Mouse (Mus musculus): Measurements from ENCODE around the gene Tgoln1.

Gene Tgoln1

DNA sequence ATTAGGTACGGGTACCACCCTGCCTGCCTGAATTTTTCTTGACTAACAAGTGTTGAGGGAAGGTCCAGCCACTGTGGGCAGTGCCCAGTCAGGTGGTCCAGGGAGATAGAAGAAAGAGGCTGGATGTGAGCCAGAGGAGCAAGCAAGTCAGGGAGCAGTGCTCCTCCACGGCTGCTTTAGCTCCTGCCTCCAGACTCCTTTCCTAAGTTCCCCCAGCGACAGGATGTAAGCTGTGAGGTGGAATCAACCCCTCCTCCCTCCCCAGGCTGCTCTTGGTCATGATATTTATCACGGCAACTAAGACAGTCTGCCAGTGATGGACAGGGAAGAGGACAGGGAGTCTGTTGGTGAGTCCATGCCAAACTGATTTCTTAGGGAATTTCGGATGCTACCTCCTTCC is 22.9 kb downstream of the Tgoln1 start:
- DNase-seq (ENCODE audit: low spot score in 2 of 2), result no peak

DNA sequence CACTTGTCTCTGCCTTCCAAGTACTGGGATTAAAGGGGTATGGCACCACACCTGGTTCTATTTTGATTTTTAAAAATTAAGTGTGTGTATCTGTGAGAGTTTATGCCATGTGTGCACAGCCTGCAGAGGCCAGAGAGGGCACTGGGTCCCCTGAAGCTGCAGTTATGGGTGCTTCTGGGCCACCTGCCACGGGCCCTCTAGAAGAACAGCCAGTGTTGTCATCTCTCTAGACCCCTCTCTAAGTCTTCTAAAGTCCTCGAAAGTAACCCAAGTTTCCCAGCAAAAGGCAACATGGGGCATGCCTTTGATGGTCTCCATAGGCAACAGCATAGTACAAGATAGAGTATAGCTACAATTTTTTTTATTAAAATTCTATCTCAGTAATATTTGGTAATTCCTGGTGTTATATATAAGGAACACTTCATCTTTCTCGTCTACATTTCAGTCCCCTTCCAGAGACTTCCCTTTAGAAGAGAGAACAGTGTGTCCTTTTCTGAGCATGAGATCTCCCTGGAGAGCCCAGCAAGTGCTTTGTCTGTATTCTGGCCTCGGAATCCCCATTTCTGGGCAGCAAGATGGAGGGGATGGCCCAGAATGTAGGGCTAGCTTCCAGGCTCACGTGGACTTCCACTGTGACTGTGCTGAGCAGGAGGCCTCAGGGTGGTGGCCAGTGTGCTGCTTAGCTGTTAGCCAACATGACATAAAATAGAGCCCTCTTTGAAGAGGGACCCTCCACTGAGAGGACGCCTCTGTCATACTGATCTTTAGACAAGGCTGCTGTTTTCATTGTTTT is 23.6 kb downstream of the Tgoln1 start:
- DNase-seq (ENCODE audit: low spot score in 2 of 2), result no peak

DNA sequence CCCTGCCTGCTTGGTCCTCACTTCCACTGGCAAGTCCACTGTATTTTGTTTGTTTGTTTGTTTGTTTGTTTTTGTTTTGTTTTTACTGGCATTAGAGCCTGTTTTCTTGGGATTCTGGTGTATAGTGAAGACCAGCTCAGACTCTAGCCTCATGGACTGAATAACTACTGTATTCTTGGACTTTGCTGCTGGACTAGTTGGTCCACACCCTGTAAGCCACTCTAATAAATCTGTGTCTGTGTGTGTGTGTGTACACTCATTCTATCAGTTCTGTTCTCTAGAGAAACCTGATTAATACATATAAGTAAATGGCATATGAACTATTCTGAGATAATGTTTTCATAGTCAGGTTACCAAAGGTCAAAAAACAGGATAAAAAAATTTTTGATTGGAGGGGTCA is 26.7 kb downstream of the Tgoln1 start:
- no peak for DNase-seq (ENCODE audit: low spot score in 2 of 2)

DNA sequence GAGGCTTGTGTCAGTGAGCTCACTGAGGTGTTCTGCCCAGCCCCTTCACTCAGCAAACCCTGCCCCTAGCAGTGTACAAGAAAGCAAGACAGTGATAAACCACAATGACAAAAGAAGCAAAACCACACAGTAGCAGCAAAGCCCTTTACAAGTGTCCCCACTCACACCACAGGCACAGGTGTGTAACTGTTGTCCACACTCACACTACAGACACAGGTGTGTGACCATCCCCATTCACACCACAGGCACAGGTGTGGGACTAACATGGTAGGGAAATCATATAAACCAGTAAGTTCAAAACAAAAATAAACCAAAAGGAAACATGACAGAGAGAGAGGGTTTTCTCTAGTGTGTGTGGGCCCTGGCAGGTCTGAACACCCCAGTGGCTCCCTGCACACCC is 28.5 kb downstream of the Tgoln1 start:
- no peak for DNase-seq (ENCODE audit: low spot score in 2 of 2)

DNA sequence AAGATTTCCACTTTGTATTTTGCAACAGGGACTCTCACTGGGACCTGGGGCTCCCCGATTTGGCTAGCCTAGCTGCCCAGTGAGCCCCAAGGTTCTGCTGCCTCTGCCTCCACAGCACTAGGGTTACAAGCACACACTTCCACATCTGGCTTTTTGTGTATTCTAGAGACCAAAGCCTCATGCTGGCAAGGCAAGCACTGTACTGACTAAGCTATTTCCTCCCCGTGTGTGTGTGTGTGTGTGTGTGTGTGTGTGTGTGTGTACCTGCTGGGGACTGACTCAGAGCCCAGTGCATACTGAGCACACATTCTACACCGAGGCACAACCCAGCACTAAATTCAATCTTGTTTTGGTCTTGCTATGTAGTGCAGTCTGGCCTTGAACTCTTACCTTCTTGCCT is 30.1 kb downstream of the Tgoln1 start:
- DNase-seq (ENCODE audit: low spot score in 2 of 2), result no peak

DNA sequence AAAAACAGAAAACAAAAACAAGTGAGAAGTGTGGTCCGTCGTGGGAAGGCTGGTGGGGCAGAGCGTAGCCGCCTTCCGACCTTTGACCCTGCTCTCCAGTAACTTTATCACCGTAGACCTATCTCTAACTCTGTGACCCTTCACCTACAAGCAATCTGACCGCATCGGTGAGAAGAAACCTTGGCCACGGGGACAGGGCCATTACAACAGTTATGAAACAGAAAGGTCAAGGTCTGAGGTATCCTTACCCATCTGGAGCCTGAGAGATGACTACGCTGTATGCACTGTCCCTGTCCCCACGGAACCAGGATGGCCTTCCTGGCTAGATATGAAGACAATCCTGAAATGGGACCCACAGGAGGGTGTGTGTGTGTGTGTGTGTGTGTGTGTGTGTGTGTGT is 32.6 kb downstream of the Tgoln1 start:
- no peak for DNase-seq (ENCODE audit: low spot score in 2 of 2)

DNA sequence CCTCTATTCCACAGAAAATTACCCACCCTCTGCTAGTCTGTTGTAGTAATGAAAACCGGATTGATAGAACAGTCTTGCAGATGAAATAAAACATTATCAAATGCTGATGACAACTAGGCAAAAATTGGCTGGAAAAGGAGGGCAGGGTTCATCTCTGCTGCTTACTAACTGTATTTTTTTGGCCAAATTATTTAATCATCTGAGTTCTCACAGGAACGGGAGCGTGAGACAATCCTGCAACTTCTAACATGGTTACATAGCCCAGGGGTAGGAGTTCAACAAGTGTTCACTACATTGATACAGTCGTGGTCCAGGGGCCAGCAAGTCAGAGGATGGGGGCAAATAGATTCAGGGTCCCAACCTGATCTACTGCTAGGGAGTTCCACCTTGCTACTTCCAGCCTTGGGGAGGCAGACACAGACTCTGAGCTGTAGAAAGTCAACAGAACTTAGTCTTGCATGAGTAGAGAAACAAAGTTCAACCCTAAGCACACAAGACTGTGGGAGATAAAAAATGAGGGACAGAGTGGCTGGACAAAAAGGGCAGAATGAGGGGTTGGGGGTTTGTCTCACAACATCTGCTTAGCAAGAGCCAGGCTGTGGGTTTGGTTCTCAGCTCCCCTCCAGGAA is 33.5 kb downstream of the Tgoln1 start:
- no peak for DNase-seq (ENCODE audit: low spot score in 2 of 2)

DNA sequence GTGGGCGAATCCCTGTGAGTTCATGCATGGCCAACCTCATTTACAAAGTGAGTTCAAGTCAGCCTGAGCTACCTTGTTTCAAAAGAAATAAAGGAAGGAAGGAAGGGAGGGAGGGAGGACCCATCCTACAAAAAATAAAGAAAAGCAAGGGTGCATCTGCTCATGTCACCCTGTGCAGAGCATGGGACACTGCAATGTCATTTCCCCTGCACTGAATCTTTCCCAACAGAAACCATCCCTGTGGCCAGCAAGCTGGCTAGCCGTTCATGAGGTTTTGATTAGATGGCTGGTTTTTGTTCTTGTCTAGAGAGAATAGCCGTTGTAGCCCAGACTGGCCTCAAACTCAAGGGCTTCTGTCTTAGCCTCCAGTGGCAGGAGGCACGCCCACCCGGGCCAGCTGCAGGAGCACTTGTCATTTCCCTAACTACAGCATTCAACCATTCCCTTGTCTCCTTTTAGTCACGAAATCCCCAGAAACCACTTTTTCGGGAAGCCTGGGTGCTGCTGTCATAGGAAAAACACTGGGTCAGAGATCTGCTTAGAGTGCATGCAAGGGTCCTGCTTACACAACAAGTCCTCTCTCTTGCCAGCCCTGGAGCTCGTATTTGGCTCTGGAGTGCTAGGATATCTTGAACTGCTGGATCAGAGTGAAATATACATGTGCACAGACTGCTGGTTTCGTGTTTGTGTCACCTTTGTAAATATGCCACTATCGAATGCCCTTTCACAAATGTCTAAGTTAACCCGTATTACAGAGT is 35.0 kb downstream of the Tgoln1 start:
- no peak for DNase-seq (ENCODE audit: low spot score in 2 of 2)

DNA sequence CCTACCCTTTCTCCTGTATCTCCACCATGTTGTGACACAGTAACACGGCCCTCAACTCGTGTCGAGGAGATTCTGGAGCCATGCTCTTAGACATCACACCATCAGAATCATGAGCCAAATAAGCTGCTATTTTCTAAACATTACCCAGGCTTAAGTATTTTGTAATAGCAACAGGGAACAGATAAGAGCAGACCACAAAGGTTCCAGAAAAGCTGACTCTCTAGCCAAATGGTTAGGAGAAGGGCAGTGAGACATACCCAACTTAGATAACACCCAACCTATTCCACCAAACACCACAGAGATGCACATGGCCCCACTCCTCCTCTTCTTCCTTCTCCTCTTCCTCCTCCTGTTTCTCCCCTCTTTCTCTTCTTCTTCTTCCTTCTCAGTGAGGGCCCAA is 40.8 kb downstream of the Tgoln1 start:
- no peak for DNase-seq (ENCODE audit: low spot score in 2 of 2)

DNA sequence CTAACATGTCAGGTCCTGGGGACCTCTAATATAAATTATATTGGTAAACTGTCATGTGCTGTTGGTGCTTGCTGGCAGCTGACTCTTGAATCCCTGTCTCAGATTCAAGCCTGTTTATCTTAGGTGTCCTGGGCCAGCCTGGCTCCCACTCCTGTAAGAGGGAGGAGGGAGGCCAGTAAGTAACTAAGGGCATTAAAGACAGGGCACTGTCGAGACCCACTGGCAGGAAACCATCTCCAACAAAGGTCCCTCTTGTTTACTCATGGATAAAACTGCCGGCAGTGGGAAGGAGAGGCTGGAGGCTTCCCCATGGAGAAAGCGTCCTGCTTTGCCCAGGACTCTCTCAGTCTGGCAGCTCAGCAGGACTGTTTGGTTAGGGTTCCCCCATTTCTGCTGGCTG is 45.0 kb downstream of the Tgoln1 start:
- no peak for DNase-seq (ENCODE audit: low spot score in 2 of 2)

DNA sequence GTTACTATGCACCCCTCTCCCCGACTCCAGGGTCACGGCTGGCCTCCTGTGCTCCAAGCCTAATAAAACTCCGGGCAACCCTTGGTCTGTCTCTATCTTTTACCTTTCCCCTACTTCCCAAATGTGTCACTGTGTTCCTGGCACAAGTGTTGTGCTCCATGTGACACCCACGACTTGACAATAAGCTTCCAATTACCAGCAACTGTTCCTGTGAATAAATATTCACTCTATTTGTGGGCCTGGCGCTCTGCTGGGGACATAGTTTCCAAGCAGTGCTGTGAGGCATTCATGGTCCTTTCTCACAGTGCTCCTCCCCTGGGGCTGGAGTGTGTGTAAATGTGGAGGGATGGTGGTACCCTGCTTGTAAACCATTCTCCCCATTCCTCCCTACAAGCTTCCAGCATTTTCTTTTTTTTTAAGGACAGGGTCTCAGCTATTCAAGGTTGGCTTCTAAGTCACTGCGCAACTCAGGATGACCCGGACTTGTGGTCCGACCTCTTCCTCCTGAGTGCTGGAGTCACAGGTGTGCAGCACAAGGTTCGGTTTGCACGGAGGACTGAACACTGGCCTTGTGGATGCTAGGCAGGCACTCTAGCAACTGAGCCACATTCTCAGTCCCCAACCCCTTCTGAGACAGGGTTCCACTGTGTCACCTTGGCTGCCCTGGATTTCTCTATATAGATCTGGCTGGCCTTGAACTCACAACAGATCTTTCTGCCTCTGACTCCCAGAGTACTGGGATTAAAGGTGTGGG is 46.0 kb downstream of the Tgoln1 start:
- DNase-seq (ENCODE audit: low spot score in 2 of 2), result peak in 1 of 2 experiments; percentile 23

DNA sequence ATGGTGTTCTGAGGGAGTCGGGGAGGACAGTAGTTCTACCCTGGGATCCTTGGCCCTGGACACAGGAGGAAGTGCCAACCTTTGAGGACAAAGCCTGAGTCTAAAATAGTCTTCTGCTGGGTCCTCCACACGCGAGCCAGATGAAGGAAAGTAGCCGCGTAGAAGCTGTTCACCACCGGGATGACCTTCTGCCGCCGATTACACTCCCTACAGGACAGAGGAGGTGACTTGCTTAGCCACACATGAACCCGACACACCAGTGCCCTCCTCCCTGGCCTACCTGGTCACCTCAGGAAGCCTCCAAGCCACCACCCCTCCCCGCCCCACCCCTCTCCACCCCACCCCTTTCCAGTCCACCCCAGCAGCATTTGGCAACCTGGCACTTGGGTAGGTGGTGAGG is 48.1 kb downstream of the Tgoln1 start:
- DNase-seq (ENCODE audit: low spot score in 2 of 2), result no peak

DNA sequence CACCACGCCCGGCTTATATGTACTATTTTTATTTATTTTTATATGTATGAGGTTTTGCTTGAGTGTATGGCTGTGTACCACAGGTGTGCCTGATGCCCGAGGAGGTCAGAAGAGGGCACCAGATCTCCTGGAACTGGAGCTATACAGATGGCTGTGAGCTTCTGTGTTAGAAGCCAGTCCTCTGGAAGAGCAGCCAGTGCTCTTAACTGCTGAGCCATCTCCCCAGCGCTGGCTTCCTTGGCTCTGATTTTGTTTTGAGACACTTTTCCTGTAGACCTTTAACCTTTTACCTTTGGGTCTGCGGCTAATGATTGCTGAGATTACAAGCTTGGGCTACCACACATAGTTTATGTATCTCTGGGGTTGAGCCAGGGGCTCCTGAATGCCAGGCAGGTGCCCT is 49.3 kb downstream of the Tgoln1 start:
- no peak for DNase-seq (ENCODE audit: low spot score in 2 of 2)

DNA sequence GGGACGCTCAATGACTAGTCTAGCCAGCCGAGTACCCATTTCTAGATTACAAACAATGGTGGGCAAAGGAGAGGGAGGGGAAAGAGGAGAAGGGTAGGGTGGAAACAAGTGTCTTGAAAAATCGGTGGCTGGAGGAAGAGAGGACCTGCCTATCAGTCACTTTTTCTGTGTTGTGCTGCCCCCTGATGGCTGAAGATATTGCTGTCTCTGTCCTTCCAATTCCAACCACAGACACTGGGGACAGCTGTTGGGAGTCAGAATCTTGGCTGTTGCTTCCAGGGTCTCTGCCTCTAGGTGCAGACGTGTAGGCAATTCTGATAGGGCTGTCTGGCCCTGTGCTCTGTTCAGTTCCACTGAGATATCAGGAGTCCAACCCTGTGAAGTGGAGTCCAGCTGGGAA is 50.8 kb downstream of the Tgoln1 start:
- peak; percentile 96 to 97 for DNase-seq (ENCODE audit: low spot score in 2 of 2)

DNA sequence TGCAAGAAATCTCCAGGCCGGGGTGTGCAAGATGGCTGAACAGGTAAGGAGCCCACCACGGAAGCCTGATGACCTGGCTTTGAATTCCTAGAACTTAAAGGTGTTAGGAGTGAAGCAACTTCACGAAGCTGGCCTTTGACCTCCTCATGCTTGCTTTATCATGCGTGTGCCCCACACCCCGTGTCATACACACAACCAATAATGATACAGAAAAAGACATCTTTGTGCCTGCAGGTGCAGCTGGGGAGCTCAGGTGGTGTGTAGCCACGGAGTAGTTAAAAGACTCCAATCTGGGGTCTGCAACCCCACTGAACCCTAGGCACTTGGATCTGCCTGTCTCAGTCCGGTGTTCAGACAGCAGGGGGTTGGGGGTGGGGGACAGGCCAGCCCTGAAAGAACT is 51.3 kb downstream of the Tgoln1 start:
- DNase-seq (ENCODE audit: low spot score in 2 of 2), result no peak

DNA sequence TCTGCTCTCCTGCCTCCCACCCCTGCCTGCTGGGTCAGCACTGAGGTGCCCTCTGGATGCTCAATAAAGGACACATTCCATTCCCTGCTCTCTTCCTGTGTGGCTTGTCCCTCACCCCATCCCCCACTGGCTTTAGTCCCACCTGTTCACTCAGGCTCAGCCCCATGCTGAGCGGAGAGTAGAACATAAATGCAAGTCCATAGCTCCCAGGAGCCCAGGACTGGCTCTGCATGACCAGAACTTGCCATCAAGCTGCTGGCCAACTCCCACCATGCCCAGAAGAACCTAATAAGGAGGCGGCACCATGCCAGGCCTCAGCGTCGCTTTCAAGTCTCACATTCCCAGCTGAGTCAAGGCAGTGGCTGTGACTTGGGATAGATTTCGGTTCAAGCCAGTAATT is 53.9 kb downstream of the Tgoln1 start:
- DNase-seq (ENCODE audit: low spot score in 2 of 2), result no peak

DNA sequence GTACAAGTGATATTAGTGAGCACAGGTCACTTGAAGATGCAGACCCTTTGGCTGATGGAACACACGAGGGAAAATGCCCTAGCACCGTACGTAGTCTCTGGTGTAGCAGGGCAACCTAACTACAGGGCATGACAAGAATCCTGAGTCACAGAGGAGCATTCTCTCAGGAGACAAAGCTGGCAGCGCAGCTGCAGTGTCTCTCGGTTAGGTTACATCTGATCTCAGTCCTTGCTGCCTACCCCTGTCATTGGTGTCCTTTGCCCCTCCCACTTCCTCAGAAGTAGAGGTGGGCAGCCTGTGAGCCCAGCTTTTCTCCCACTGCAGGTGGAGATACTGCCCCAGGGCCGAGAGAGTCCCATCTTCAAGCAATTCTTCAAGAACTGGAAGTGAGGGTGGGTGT is 54.3 kb downstream of the Tgoln1 start:
- DNase-seq (ENCODE audit: low spot score in 2 of 2), result no peak

DNA sequence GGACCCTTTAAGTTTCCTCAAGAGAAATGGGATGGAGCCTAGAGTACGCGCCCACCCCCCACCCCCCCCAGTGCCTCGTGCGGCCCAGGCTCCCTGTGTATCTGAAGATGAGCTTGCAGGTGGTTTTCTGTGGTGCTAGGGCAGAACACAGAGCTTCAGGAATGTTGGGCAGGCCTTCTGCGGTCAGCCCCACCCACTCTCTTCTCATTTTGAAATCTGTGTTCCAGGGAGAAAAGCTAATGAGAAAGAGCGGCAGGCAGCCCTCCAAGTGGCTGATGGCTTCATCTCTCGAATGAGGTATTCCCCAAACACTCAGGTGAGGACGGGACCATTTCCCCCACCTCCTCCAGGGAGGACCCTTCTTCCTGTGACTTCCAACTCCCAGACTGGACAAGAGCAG is 56.0 kb downstream of the Tgoln1 start:
- DNase-seq (ENCODE audit: low spot score in 2 of 2), result no peak

Measured in right cerebral cortex, adult 2 months (tissue).